Comparison of ENCODE assay signal across 8 mouse cellular contexts in genomic region chr11:70668771-70669505, GRCm38 (mm10). TPM values are rescaled to one million over a fixed set of nuclear protein-coding genes. Genes with fewer than 3 reads are reported as not detected.
DNase-seq lines count a peak whose midpoint lies in the region; ATAC-seq lines count a peak whose summit lies in the region.

Spag7 (minus strand) TSS chr11:70669416.

- peak; percentile 99 for DNase-seq in adipocyte (ENCODE audit: low spot score)
- peak; percentile 99 for DNase-seq in embryo, embryonic 10 days (ENCODE audit: low spot score)
- DNase-seq in gastrocnemius, postnatal 10 days, result peak; percentile 89
- peak; percentile 99 for DNase-seq in induced T-regulatory cell, adult 2 months (ENCODE audit: low read depth)
- peak; percentile 99 for DNase-seq in left cerebral cortex, adult 9 months (ENCODE audit: low spot score in 2 of 2)
- peak; percentile 96 for DNase-seq in right cerebral cortex, postnatal 14 days
- DNase-seq in urinary bladder, postnatal 36 days (ENCODE audit: low spot score in 2 of 2), result peak; percentile 93 to 96

- peak; percentile 78 for ATAC-seq in megakaryocyte progenitor cell, adult 5-6 weeks (replicated peaks; ENCODE audit: poor library complexity)

RNA-seq across cellular contexts. Expression of gene Spag7, which starts in this region (rescaled TPM):
- 100 to 1,000 TPM; 131 to 133 TPM for total RNA-seq in gastrocnemius, postnatal 10 days (2021)
- total RNA-seq in megakaryocyte progenitor cell, adult 5-6 weeks (2015), result 102 and 109 TPM in 2 replicates
- total RNA-seq in megakaryocyte progenitor cell, adult 5-6 weeks (2017), result 68.6 and 71.8 TPM in 2 replicates

Comparison
In these comparisons a context has a peak if more than half of its experiments do, and no peak if none do; other contexts are left out.
1. Peak in every context shown above with its lines: DNase-seq and ATAC-seq.